Mouse (Mus musculus): Measurements from ENCODE around the gene Gpha2. TPM values are rescaled to one million over a fixed set of nuclear protein-coding genes. Genes with fewer than 3 reads are reported as not detected.

Gpha2 gene
- polyA plus RNA-seq, 1 experiment from 2014 or later, result 2.1 TPM

GRCm38 (mm10) chr19:6233647-6234046 lies 7.5 kb downstream of the Gpha2 start:
- Histone ChIP-seq H3K4me1 (peaks cover 25% of the 10 kb centered on the region), H3K4me3 (no peak overlapping the region), H3K27me3 (ENCODE audit: low read depth, poor library complexity, severe bottlenecking) (no peaks in the 10 kb centered on the region), H3K36me3 (peaks cover 33% of the 10 kb centered on the region; the same call in 1 of the 2 replicates), H3K9me3 (replicated peaks) (no peaks in the 10 kb centered on the region), H3K27ac (no peak overlapping the region)
- DNase-seq (ENCODE audit: low spot score), result no peak
- WGBS, result 89% methylated on average over 16 of the region's 16 CpGs

DNA sequence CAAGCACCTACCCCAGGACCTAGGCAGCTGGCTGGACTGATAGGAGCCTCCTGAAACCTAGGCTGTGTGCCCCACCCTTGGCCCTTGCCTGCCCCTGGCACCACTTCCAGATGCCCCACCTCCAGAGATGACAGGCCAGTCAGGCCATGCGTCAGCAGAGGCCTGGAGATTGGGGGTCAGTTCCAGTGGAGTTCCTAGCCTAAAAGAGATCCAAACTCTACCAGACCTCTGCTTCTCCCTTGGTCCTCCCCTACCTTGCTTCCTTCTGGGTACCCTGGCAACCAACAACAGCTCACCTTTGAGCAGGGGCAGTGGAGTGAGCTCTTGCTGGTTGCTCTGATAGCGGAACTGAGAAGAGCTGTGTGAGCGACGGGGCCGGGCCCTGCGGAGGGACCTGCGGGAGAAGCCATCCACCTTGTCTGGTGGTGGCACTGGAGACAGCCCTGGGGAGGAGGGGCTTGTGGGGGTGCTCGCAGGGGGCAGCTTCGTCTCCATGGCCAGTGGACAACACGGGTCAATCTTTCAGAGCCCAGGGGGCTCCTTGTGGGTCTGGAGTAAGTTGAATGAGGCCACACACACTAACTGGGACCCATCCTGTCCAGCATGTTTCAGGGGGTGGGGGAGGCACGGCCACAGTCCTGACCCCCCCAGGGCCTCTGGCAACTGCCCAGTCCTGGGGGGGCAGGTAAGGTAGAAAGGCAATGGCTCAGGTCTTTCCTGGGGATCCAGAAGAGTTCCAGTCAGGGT lies 8.3 kb downstream of the Gpha2 start:
- Histone ChIP-seq H3K4me3 (peak overlapping the region; percentile 76), H3K27me3 (ENCODE audit: low read depth, poor library complexity, severe bottlenecking) (no peaks in the 10 kb centered on the region), H3K9me3 (replicated peaks) (no peaks in the 10 kb centered on the region), H3K4me1 (peaks cover 25% of the 10 kb centered on the region), H3K27ac (no peak overlapping the region), H3K36me3 (peaks cover 29% of the 10 kb centered on the region; the same call in 1 of the 2 replicates)
- DNase-seq (ENCODE audit: low spot score), result no peak
- 69% methylated on average over 11 of the region's 11 CpGs for WGBS

GRCm38 (mm10) chr19:6235084-6236052 lies 9.2 kb downstream of the Gpha2 start, which contains the start of gene Ppp2r5b:
Gene Ppp2r5b, minus strand, starts transcription at chr19:6235872.
- DNase-seq (ENCODE audit: low spot score), result peak; percentile 92
- peaks cover 25% of the 10 kb centered on the region for H3K4me1 ChIP-seq
- 3% methylated on average over 48 of the region's 48 CpGs for WGBS
- peak within 1 kb of the TSS; percentile 76 for H3K4me3 ChIP-seq
- H3K36me3 ChIP-seq, result peaks cover 20% of the 10 kb centered on the region; the same call in 1 of the 2 replicates
- H3K27me3 ChIP-seq (ENCODE audit: low read depth, poor library complexity, severe bottlenecking), result no peaks in the 10 kb centered on the region
- H3K27ac ChIP-seq, result peak within 1 kb of the TSS; percentile 91
- no peaks in the 10 kb centered on the region for H3K9me3 ChIP-seq (replicated peaks)

- DNase-seq (ENCODE audit: low spot score), result peak; percentile 89
- 0% methylated on average over 9 of the region's 9 CpGs for WGBS
- Histone ChIP-seq H3K27ac (peak overlapping the region; percentile 91), H3K4me3 (peak overlapping the region; percentile 76), H3K9me3 (replicated peaks) (no peaks in the 10 kb centered on the region), H3K36me3 (peaks cover 15% of the 10 kb centered on the region; the same call in 1 of the 2 replicates), H3K4me1 (peaks cover 25% of the 10 kb centered on the region), H3K27me3 (ENCODE audit: low read depth, poor library complexity, severe bottlenecking) (no peaks in the 10 kb centered on the region)
These were observed 9.9 kb downstream of the Gpha2 start for GRCm38 (mm10) chr19:6236053-6236441.

DNA sequence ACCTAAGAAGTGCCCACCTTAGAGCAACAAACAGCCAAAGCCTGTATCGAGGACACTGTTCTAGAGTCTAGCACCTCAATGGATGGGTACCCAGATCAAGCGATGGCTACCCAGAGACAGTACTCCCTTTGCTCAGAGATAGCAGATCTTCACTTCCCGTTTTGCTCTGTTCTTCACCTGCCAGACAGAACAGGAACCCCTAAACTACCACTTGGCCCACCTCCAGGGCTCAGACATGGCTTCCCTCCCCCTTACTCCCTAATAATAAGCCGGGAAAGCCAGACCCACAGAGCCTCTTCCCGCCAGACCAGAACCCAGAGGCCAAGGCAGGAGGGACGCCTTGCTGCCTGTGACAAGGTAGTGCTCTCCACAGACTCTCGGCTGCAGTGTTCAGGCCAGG lies 10.7 kb downstream of the Gpha2 start:
- Histone ChIP-seq H3K27ac (peak overlapping the region; percentile 91; the same call in 1 of the 2 replicates), H3K36me3 (peaks cover 9% of the 10 kb centered on the region; the same call in 1 of the 2 replicates), H3K9me3 (replicated peaks) (no peaks in the 10 kb centered on the region), H3K27me3 (ENCODE audit: low read depth, poor library complexity, severe bottlenecking) (no peaks in the 10 kb centered on the region), H3K4me1 (peaks cover 25% of the 10 kb centered on the region), H3K4me3 (no peak overlapping the region)
- DNase-seq (ENCODE audit: low spot score), result no peak
- 72% methylated on average over 7 of the region's 7 CpGs for WGBS

- Histone ChIP-seq H3K27me3 (ENCODE audit: low read depth, poor library complexity, severe bottlenecking) (no peaks in the 10 kb centered on the region), H3K4me1 (peaks cover 33% of the 10 kb centered on the region), H3K4me3 (no peak overlapping the region), H3K36me3 (peaks cover 3% of the 10 kb centered on the region), H3K9me3 (replicated peaks) (no peaks in the 10 kb centered on the region), H3K27ac (no peak overlapping the region)
- no peak for DNase-seq (ENCODE audit: low spot score)
These were observed 12.6 kb downstream of the Gpha2 start for GRCm38 (mm10) chr19:6238740-6239139.

DNA sequence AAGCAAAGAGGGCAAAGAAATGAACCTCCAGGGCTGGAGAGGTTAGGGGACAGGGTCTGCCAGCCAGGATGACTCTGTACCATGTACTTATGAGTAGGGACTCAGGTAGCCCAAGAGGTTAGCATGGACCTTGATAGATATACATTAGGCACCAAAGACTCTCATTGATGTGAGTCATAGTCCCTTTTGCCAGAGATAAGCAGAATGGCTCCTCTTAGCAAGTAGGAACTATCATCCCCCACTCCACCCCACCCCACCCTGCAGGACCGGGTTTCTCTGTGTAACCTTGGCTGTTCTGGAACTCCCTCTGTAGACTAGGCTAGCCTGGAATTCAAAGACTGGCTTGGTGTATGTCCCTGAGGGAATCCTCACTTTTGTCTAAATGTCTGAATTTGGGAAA lies 14.0 kb downstream of the Gpha2 start:
- WGBS, result 76% methylated on average over 1 of the region's 1 CpGs
- H3K4me3 ChIP-seq, result no peak overlapping the region
- H3K9me3 ChIP-seq (replicated peaks), result no peaks in the 10 kb centered on the region
- no peak overlapping the region for H3K27ac ChIP-seq
- DNase-seq (ENCODE audit: low spot score), result no peak
- H3K27me3 ChIP-seq (ENCODE audit: low read depth, poor library complexity, severe bottlenecking), result no peaks in the 10 kb centered on the region
- peaks cover 16% of the 10 kb centered on the region for H3K36me3 ChIP-seq
- peaks cover 19% of the 10 kb centered on the region for H3K4me1 ChIP-seq

- DNase-seq (ENCODE audit: low spot score), result no peak
- H3K4me1 ChIP-seq, result peaks cover 14% of the 10 kb centered on the region
- H3K9me3 ChIP-seq (replicated peaks), result no peaks in the 10 kb centered on the region
- WGBS, result 38% methylated on average over 5 of the region's 5 CpGs
- H3K27me3 ChIP-seq (ENCODE audit: low read depth, poor library complexity, severe bottlenecking), result no peaks in the 10 kb centered on the region
- peak overlapping the region; percentile 78 for H3K4me3 ChIP-seq
- H3K36me3 ChIP-seq, result peaks cover 22% of the 10 kb centered on the region
- H3K27ac ChIP-seq, result peak overlapping the region; percentile 83; the same call in 1 of the 2 replicates
These were observed 14.5 kb downstream of the Gpha2 start for GRCm38 (mm10) chr19:6240725-6241124.

DNA sequence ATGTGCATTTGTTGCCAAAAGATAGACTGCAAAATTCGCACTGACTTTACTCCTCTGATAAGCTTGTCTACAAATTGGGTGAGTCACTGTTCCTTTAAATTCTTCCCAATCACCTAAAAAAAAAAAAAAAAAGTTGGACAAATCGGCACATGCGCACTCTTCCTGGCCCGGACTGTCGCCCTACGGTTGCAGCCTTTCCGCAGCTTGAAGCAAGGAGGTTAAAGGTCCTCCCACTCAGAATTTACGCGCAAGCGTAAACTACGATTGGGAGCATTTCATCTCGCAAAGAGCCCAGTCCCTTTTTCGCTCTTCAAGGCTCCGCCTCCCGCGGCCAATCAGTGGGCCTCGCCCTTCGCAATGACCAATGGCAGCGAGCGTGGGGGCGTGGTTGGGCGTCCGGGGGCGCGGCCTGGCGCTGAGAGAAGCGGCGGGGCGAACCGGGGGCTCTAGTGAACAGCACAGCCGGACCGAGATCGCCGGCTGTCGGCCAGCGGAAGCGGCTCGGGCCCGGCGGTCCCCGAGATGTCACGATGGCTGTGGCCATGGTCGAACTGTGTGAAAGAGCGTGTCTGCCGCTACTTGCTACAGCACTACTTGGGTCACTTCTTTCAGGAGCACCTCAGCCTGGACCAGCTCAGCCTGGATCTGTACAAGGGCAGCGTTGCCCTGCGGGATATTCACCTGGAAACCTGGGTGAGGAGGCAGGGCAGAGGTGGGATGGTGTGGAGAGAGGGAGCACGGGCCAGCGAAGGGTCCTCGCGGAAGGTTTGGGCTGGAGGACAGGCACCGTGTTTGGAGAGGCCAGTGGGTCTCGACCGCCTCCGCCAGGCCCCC lies 15.3 kb downstream of the Gpha2 start, which contains the start of gene Atg2a:
Gene Atg2a, plus strand, starts transcription at position 395 of the 834 bp plus-strand sequence.
- WGBS, result under 1% methylated on average over 55 of the region's 55 CpGs
- Histone ChIP-seq H3K4me3 (peak within 1 kb of the TSS; percentile 78), H3K27ac (peak within 1 kb of the TSS; percentile 83)

DNA sequence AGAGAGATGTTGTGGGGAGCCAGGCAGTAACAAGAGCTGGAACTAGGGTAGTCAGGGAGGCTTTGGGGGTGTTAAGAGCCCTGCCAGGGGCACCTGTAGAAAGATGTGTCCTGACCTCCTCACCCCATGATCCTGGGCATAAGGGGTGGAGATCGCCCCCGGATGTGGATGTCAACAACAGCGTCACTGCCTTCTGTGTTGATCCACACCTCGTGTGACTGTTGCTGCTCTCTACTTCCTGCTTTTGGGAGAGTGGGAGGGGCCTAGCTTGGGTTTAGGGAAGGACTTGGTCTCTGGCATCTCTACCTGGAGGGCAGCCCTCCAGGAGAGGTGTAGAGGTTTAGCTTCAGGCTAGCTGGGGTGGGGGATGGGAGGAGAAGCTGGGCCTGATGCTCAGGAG lies 16.1 kb downstream of the Gpha2 start:
- WGBS, result 2% methylated on average over 4 of the region's 4 CpGs
- Histone ChIP-seq H3K27me3 (ENCODE audit: low read depth, poor library complexity, severe bottlenecking) (no peaks in the 10 kb centered on the region), H3K4me3 (peak overlapping the region; percentile 78), H3K4me1 (peaks cover 10% of the 10 kb centered on the region), H3K36me3 (peaks cover 38% of the 10 kb centered on the region), H3K27ac (peak overlapping the region; percentile 83), H3K9me3 (replicated peaks) (no peaks in the 10 kb centered on the region)
- DNase-seq (ENCODE audit: low spot score), result peak; percentile 47

More for the DNA sequence above, 15.3 kb downstream of the Gpha2 start, which contains the start of gene Atg2a:
- Histone ChIP-seq H3K36me3 (peaks cover 30% of the 10 kb centered on the region), H3K27me3 (ENCODE audit: low read depth, poor library complexity, severe bottlenecking) (no peaks in the 10 kb centered on the region), H3K4me1 (peaks cover 10% of the 10 kb centered on the region), H3K9me3 (replicated peaks) (no peaks in the 10 kb centered on the region)
- DNase-seq (ENCODE audit: low spot score), result peak; percentile 97

GRCm38 (mm10) chr19:6243226-6243625 lies 17.0 kb downstream of the Gpha2 start:
- H3K4me1 ChIP-seq, result peaks cover 10% of the 10 kb centered on the region
- peak overlapping the region; percentile 78; the same call in 1 of the 2 replicates for H3K4me3 ChIP-seq
- 82% methylated on average over 5 of the region's 5 CpGs for WGBS
- H3K9me3 ChIP-seq (replicated peaks), result no peaks in the 10 kb centered on the region
- H3K36me3 ChIP-seq, result peaks cover 47% of the 10 kb centered on the region
- H3K27me3 ChIP-seq (ENCODE audit: low read depth, poor library complexity, severe bottlenecking), result no peaks in the 10 kb centered on the region
- no peak overlapping the region for H3K27ac ChIP-seq
- no peak for DNase-seq (ENCODE audit: low spot score)

GRCm38 (mm10) chr19:6245806-6246205 lies 19.6 kb downstream of the Gpha2 start:
- peaks cover 10% of the 10 kb centered on the region for H3K4me1 ChIP-seq
- H3K36me3 ChIP-seq, result peaks cover 68% of the 10 kb centered on the region
- H3K27me3 ChIP-seq (ENCODE audit: low read depth, poor library complexity, severe bottlenecking), result no peaks in the 10 kb centered on the region
- no peak overlapping the region for H3K4me3 ChIP-seq
- no peak for DNase-seq (ENCODE audit: low spot score)
- 93% methylated on average over 1 of the region's 1 CpGs for WGBS
- H3K27ac ChIP-seq, result no peak overlapping the region
- no peaks in the 10 kb centered on the region for H3K9me3 ChIP-seq (replicated peaks)

Measured in limb, embryonic 10.5 days (tissue).